Mouse (Mus musculus) liver, embryonic 14.5 days (tissue): ENCODE measurements around the gene Spsb4. TPM values are rescaled to one million over a fixed set of nuclear protein-coding genes. Genes with fewer than 3 reads are reported as not detected.

Experiments used
- ATAC-seq: fragments of 200-750 bp; cut with Nextera tagmentation; 2 replicates; pipeline ENCODE4 v1.8.0; 2017; ENCODE audit warnings: moderate number of reproducible peaks, mild to moderate bottlenecking, moderate library complexity; ENCODE audit not compliant: insufficient read depth
- DNase-seq, 3 experiments: peaks; one replicate each; pipeline ENCODE4 v3.0.0-alpha.2; 2012 to 2013; ENCODE audit warnings: low read depth in 3 of 3, low spot score in 3 of 3
- H3K27ac ChIP-seq: fragments of 300-500 bp; sonication (generic); 2 replicates; pipeline ENCODE4 v1.5.1; 2014; ENCODE audit warnings: moderate library complexity, mild to moderate bottlenecking, control low read depth, inconsistent platforms
- H3K27me3 ChIP-seq: fragments of 300-500 bp; sonication (generic); 2 replicates; pipeline ENCODE4 v1.6.1; 2014; ENCODE audit warnings: mild to moderate bottlenecking, low read length, moderate library complexity; ENCODE audit not compliant: control insufficient read depth, insufficient read depth
- H3K36me3 ChIP-seq: fragments of 300-500 bp; sonication (generic); replicated peaks from 2 replicates; pipeline ENCODE4 v1.6.1; 2014; ENCODE audit warnings: low read depth; ENCODE audit not compliant: control insufficient read depth, insufficient read depth
- H3K4me1 ChIP-seq, 2 experiments: fragments of 200-500 bp in 1 of 2; fragments of 300-500 bp in 1 of 2; sonication (generic) in 1 of 2; replicated peaks; 2 replicates each; pipeline ENCODE4 v1.6.1; 2012 to 2014; ENCODE audit warnings: antibody characterized with exemption in 1 of 2, inconsistent platforms in 1 of 2, low read length in 1 of 2; ENCODE audit not compliant: control insufficient read depth in 2 of 2, insufficient read depth in 2 of 2
- H3K4me2 ChIP-seq: fragments of 300-500 bp; sonication (generic); 2 replicates; pipeline ENCODE4 v1.6.1; 2014; ENCODE audit warnings: low read depth, mild to moderate bottlenecking, control low read depth, moderate library complexity
- H3K4me3 ChIP-seq, 2 experiments: fragments of 200-500 bp in 1 of 2; fragments of 300-500 bp in 1 of 2; sonication (generic) in 1 of 2; 2 replicates each; pipeline ENCODE4 v1.5.1; 2012 to 2014; ENCODE audit warnings: low read depth in 2 of 2, low read length in 2 of 2, mild to moderate bottlenecking in 2 of 2, control low read depth in 1 of 2, inconsistent platforms in 1 of 2, moderate library complexity in 1 of 2; ENCODE audit not compliant: insufficient read depth in 1 of 2
- H3K9ac ChIP-seq: fragments of 300-500 bp; sonication (generic); replicated peaks from 2 replicates; pipeline ENCODE4 v1.6.1; 2014; ENCODE audit warnings: mild to moderate bottlenecking, control low read depth, moderate library complexity
- H3K9me3 ChIP-seq: fragments of 300-500 bp; sonication (generic); 2 replicates; pipeline ENCODE4 v1.6.1; 2016; ENCODE audit warnings: low read length, mixed read lengths; ENCODE audit not compliant: control insufficient read depth
- CTCF ChIP-seq: IDR thresholded peaks from 2 replicates; pipeline ENCODE4 v1.5.1; 2016; ENCODE audit warnings: antibody characterized with exemption, low read depth, control low read depth
- EP300 ChIP-seq: IDR thresholded peaks from 2 replicates; pipeline ENCODE4 v1.6.1; 2016; ENCODE audit warnings: antibody characterized with exemption, low read depth
- WGBS: fragments of 180-500 bp; shearing (Covaris S2); extraction: QIAGEN DNeasy Blood & Tissue Kit; methylation state at CpG from one replicate; pipeline ENCODE4 v1.1.7; 2014; ENCODE audit not compliant: insufficient replicate concordance; 5-methylcytosine and 5-hydroxymethylcytosine counted together
- polyA plus RNA-seq, 2 experiments: library from polyadenylated mRNA; depleted of rRNA in 1 of 2; stranded (reverse) in 1 of 2; unstranded in 1 of 2; fragments of >200 nt; fragmentation: Nextera tagmentation in 1 of 2; extraction: Ambion mirVana in 1 of 2; gene quantifications; 2 replicates each; pipeline versions ENCODE4 v1.2.1 to v1.2.3; 2012 to 2014

Gene Spsb4
- polyA plus RNA-seq, 2 experiments: 0.31 to 0.37 TPM

DNA sequence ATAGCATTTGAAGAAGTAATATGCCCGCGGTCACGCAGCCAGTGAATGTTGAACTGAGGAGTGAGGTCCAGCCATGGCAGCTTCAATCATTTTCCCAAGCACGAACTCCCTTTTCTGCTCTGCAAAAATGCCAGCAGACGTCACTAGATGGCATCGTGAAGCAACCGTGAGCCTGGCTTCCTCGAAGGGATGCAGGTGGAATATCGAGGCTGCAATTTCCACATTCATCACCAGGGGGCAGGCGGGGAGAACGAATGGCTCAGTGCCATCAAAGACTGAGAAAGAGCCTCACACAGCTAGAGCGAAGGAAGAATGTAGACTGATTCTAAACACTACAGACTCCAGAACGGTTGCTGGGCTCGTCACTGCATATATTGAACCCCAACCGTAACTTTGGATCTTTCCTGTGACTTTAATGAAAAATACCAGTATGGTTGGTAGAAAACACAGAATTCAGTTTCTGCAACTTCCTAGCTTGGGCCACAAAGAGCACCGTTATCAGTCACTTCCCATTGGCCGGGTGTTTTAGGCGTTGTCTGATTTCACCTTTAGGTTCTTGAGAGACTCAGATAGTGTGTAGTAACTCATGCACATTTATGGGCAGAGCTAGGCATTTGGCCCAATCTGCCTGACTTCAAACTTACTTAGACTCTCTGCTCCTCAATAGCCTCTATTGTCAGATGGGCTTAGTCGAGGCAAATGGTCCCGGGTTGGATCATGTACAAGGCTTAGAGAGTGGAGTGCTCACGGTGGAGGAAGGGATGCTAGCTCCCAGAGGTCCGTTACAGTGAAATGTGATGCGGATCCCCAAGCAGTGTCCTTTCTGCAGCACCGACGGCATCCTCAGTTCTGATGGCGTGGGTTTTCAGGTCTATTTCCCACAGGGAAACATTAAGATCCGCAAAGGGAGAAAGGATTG is 101.8 kb downstream of the Spsb4 start:
- Histone ChIP-seq H3K4me3 (no peak overlapping the region), H3K4me1 (no peaks in the 10 kb centered on the region), H3K27me3 (no peaks in the 10 kb centered on the region), H3K9ac (no peak overlapping the region), H3K9me3 (no peaks in the 10 kb centered on the region), H3K27ac (no peak overlapping the region), H3K36me3 (no peaks in the 10 kb centered on the region), H3K4me2 (no peak overlapping the region)
- ATAC-seq (no peak), DNase-seq (peak; percentile 38 to 55 (median 48))
- no peak for TF ChIP-seq EP300
- TF ChIP-seq CTCF: peak; percentile 93
- WGBS: 31% methylated on average over 27 of the region's 27 CpGs

DNA sequence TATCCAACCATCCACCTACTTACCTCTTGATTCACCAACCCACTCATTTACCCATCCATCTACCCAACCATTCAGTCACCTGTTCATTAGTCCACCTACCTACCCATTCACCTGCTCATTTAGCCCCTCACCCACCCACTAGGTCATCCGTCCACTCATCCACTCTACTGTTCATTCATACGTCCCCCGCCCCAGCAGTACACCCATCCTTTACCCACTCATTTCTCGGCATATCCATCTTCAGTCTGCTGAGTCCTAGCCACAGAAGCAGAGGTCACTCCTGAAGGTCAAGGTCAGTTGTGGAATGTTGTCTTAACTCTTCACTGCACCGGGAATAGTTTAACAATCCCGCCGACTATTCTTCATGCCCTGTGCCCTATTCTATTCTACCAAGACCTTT is 102.6 kb downstream of the Spsb4 start:
- no peak for TF ChIP-seq CTCF
- no peak for TF ChIP-seq EP300
- Histone ChIP-seq H3K4me1 (no peaks in the 10 kb centered on the region), H3K9ac (no peak overlapping the region), H3K9me3 (no peaks in the 10 kb centered on the region), H3K36me3 (no peaks in the 10 kb centered on the region), H3K4me2 (no peak overlapping the region), H3K4me3 (no peak overlapping the region), H3K27me3 (no peaks in the 10 kb centered on the region), H3K27ac (no peak overlapping the region)
- 57% methylated on average over 7 of the region's 7 CpGs for WGBS
- no peak for ATAC-seq
- no peak for DNase-seq

DNA sequence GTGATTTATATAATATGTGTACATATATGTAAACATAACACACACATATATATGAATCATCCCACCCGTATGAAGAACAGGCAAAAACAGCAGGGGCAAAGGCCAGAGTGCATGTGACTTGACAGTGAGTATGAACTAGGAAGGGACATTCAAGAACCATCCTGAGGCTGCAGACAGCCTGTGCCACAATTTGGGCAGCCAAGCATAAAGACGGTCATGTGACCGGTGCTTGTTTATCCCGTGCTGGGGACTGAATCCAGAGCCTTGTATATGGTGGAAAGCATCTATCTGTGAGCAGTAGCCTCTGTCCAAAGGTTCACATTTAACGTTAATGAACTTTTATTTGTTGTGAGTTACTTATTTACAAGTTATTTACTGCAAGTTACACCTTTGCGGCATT is 103.8 kb downstream of the Spsb4 start:
- Histone ChIP-seq H3K9ac (no peak overlapping the region), H3K4me1 (no peaks in the 10 kb centered on the region), H3K4me3 (no peak overlapping the region), H3K9me3 (no peaks in the 10 kb centered on the region), H3K27me3 (no peaks in the 10 kb centered on the region), H3K36me3 (no peaks in the 10 kb centered on the region), H3K4me2 (no peak overlapping the region), H3K27ac (no peak overlapping the region)
- DNase-seq: no peak
- TF ChIP-seq CTCF: no peak
- no peak for TF ChIP-seq EP300
- WGBS: 68% methylated on average over 6 of the region's 6 CpGs
- no peak for ATAC-seq

DNA sequence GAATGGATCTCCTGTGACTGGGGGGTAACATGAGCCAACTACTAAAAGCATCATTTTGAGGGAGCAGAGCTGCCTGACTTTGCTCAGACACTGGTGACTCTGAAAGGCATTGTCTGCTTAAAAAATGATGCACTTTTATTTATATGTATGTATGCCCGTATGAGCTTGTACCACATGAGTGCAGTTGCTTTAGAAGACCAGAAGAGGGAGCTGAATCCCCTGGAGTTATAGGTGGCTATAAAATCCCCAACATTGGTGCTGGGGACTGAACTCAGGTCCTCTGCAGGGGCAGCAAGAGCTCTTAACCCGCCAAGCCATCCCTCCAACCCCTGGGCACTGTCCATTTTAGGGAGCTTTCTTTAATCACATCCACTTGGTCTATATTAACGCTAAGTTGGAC is 104.6 kb downstream of the Spsb4 start:
- Histone ChIP-seq H3K4me3 (no peak overlapping the region), H3K4me2 (no peak overlapping the region), H3K4me1 (no peaks in the 10 kb centered on the region), H3K27me3 (no peaks in the 10 kb centered on the region), H3K9me3 (no peaks in the 10 kb centered on the region), H3K36me3 (no peaks in the 10 kb centered on the region), H3K9ac (no peak overlapping the region), H3K27ac (no peak overlapping the region)
- 65% methylated on average over 3 of the region's 3 CpGs for WGBS
- DNase-seq (no peak), ATAC-seq (no peak)
- TF ChIP-seq EP300: no peak
- peak; percentile 7; the same call in 1 of the 2 replicates for TF ChIP-seq CTCF

DNA sequence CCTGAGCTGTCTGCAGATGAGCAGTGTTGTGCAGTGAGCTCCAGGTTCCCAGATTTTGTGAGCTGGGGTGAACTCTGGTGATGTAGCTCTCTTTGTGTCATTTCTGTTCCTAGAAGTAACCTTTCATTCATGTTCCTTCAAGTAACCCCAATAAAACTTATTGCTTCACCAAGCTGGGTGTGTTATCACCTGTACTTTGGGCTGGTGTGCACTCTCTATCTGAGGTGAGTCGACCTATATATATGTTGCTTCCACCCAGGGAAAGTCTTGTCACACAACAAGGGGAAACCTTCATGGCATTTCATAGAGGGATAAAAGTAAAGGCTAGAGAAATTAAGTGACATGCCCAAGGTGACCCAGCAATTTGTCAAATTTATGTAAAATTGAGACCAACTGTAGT is 109.1 kb downstream of the Spsb4 start:
- TF ChIP-seq EP300 (no peak), CTCF (no peak)
- 49% methylated on average over 1 of the region's 1 CpGs for WGBS
- Histone ChIP-seq H3K27me3 (no peaks in the 10 kb centered on the region), H3K4me2 (no peak overlapping the region), H3K4me1 (no peaks in the 10 kb centered on the region), H3K4me3 (no peak overlapping the region), H3K9ac (no peak overlapping the region), H3K27ac (no peak overlapping the region), H3K9me3 (no peaks in the 10 kb centered on the region), H3K36me3 (no peaks in the 10 kb centered on the region)
- DNase-seq (no peak), ATAC-seq (no peak)
